Mouse (Mus musculus) forebrain, embryonic 13.5 days (tissue): ENCODE results near the gene Fars2. TPM values are rescaled to one million over a fixed set of nuclear protein-coding genes. Genes with fewer than 3 reads are reported as not detected.

Experiments used
- ATAC-seq: fragments of 200-750 bp; cut with Nextera tagmentation; 2 replicates; pipeline ENCODE4 v1.8.0; 2017
- H3K27ac ChIP-seq: fragments of 300-500 bp; sonication (generic); 2 replicates; pipeline ENCODE4 v1.5.1; 2015; ENCODE audit warnings: inconsistent platforms, mild to moderate bottlenecking, moderate library complexity
- H3K27me3 ChIP-seq: fragments of 300-500 bp; sonication (generic); 2 replicates; pipeline ENCODE4 v1.6.1; 2015; ENCODE audit warnings: mild to moderate bottlenecking, inconsistent platforms
- H3K36me3 ChIP-seq: fragments of 300-500 bp; sonication (generic); 2 replicates; pipeline ENCODE4 v1.6.1; 2015; ENCODE audit warnings: mild to moderate bottlenecking, inconsistent platforms; ENCODE audit not compliant: poor library complexity, severe bottlenecking
- H3K4me1 ChIP-seq: fragments of 300-500 bp; sonication (generic); 2 replicates; pipeline ENCODE4 v1.6.1; 2015; ENCODE audit warnings: inconsistent platforms
- H3K4me2 ChIP-seq: fragments of 300-500 bp; sonication (generic); 2 replicates; pipeline ENCODE4 v1.6.1; 2015; ENCODE audit warnings: inconsistent platforms, mild to moderate bottlenecking, moderate library complexity
- H3K4me3 ChIP-seq: fragments of 300-500 bp; sonication (generic); 2 replicates; pipeline ENCODE4 v1.5.1; 2015; ENCODE audit warnings: mild to moderate bottlenecking, inconsistent platforms
- H3K9ac ChIP-seq: fragments of 300-500 bp; sonication (generic); 2 replicates; pipeline ENCODE4 v1.6.1; 2015; ENCODE audit warnings: mild to moderate bottlenecking, inconsistent platforms
- H3K9me3 ChIP-seq: fragments of 300-500 bp; sonication (generic); replicated peaks from 2 replicates; pipeline ENCODE4 v1.6.1; 2016; ENCODE audit warnings: inconsistent platforms
- WGBS: fragments of 180-500 bp; shearing (Covaris S2); methylation state at CpG from one replicate; pipeline ENCODE4 v1.1.7; 2015; 5-methylcytosine and 5-hydroxymethylcytosine counted together
- polyA plus RNA-seq: library from polyadenylated mRNA; unstranded; fragments of >200 nt; fragmentation: Nextera tagmentation; extraction: Ambion mirVana; gene quantifications from 2 replicates; pipeline ENCODE4 v1.2.1, GENCODE M21; 2015

The Fars2 gene
- polyA plus RNA-seq, 1 experiment from 2014 or later: 32.6 TPM

DNA sequence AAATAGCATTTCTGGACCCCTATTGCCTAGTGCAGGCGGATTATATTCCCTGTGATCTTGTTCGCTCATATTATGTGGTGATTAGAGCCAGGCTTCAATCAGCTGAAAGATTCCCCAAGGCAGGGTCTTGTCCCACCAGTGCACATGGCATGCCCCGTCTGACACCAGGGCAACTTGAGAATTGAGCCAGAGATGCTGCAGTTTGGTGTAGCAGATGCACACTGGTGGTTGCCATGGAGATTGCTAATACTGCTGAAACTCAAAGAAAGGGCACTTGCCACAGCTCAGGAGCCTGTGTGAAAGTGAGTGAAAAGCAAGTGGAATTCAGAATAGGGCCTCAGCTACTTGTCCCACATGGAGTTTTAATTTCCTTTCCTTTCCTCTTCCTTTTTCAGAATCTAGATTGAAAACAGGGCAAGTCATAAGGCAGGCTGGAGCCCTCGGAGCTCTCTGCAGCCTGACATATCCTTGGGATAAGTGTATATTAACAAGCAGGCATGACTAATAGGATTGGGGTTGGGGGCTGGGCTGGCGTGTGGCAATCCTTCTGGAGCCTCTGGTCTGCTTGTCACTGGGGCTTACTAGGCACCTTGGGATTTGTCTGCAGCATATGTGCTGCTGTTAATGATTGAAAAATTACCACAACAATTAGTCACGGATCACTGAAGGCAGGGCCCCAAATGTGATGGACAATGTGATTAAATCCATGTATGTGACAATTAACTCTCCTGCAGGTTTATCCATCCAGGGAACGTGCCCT is 165.8 kb downstream of the Fars2 start:
- peak overlapping the region; percentile 6; the same call in 1 of the 2 replicates for H3K4me3 ChIP-seq
- H3K36me3 ChIP-seq: no peaks in the 10 kb centered on the region
- no peaks in the 10 kb centered on the region for H3K9me3 ChIP-seq
- 2% methylated on average over 7 of the region's 7 CpGs for WGBS
- peak; percentile 93 for ATAC-seq
- peak overlapping the region; percentile 30; the same call in 1 of the 2 replicates for H3K9ac ChIP-seq
- peak overlapping the region; percentile 89 for H3K27ac ChIP-seq
- H3K4me1 ChIP-seq: peaks cover 35% of the 10 kb centered on the region
- no peaks in the 10 kb centered on the region for H3K27me3 ChIP-seq
- H3K4me2 ChIP-seq: peak overlapping the region; percentile 45

DNA sequence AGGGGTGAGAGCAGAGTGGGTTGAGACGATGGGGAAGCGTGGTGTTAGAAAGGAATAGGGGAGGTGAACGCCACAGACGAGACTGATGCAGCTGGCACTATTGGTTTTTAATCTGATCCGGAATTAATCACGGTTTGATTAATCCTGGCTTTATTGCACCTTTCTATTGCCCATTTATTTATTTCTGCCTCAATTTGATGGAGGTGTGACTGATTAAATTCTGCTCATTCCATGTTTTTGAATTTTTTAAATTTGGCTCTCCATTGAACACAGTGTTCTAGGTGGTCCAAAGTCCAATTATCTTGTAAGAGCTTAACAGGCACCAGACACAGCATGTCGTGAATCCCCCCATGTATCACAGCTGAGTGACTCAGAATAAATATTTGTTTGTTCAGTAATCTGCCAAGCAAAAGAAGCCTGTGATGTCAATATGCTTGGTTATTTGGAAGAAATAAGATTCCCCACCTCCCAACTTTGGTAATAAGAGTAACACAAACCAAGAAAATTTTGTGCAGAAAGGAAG is 166.4 kb downstream of the Fars2 start:
- Histone ChIP-seq H3K4me1 (peaks cover 35% of the 10 kb centered on the region), H3K4me3 (no peak overlapping the region), H3K9me3 (no peaks in the 10 kb centered on the region), H3K27me3 (no peaks in the 10 kb centered on the region), H3K4me2 (peak overlapping the region; percentile 45), H3K27ac (peak overlapping the region; percentile 89), H3K9ac (0 out of 2 replicates have a peak overlapping the region, but pooled peaks have one; percentile 30), H3K36me3 (no peaks in the 10 kb centered on the region)
- ATAC-seq: peak; percentile 88
- 3% methylated on average over 7 of the region's 7 CpGs for WGBS

DNA sequence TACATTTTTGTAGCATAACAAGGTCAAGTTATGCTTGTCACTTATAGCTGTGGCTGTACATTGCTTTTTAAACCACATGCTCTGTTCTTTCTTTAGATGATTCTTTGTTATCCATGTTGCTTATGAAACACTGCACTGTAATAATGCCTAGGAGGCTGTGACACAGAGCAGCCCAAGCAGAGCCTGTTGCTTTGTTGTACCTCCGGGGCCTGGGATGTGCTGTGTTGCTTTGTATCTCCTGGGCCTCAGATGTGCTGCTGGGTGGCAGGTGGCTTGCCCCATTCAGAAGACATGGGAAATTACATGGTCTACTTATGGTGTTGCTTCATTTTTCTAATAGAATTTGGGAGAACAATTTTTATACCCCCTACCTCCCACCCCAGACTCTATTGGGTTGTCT is 166.9 kb downstream of the Fars2 start:
- no peak overlapping the region for H3K4me3 ChIP-seq
- H3K4me2 ChIP-seq: no peak overlapping the region
- H3K9ac ChIP-seq: no peak overlapping the region
- peaks cover 35% of the 10 kb centered on the region for H3K4me1 ChIP-seq
- peak; percentile 31; the same call in 1 of the 2 replicates for ATAC-seq
- peak overlapping the region; percentile 89 for H3K27ac ChIP-seq
- no peaks in the 10 kb centered on the region for H3K36me3 ChIP-seq
- WGBS: 17% methylated on average over 1 of the region's 1 CpGs
- no peaks in the 10 kb centered on the region for H3K27me3 ChIP-seq
- no peaks in the 10 kb centered on the region for H3K9me3 ChIP-seq

DNA sequence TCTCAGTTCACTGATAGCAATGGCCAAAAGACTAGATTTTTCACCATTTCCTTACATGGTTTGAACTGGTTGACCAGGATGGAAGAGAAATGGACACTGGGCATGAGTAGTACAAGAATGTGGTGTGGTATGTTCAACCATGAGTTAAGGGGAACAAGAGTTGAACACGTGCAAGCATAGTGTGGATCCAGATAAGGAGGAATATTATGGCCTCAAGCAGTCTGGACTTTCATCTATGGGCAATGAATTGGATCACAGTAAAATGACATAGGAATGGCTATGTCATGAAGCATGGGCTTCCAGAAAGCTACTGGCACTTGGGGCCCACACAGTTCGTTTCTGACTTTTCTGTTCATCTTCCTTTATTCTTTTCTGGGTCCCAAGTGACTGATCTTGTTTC is 168.0 kb downstream of the Fars2 start:
- ATAC-seq: no peak
- H3K27me3 ChIP-seq: no peaks in the 10 kb centered on the region
- H3K4me3 ChIP-seq: no peak overlapping the region
- whole genome bisulfite sequencing: 96% methylated on average over 2 of the region's 2 CpGs
- H3K9me3 ChIP-seq: no peaks in the 10 kb centered on the region
- no peaks in the 10 kb centered on the region for H3K36me3 ChIP-seq
- peaks cover 38% of the 10 kb centered on the region for H3K4me1 ChIP-seq
- H3K27ac ChIP-seq: peak overlapping the region; percentile 89
- H3K4me2 ChIP-seq: no peak overlapping the region
- H3K9ac ChIP-seq: no peak overlapping the region

DNA sequence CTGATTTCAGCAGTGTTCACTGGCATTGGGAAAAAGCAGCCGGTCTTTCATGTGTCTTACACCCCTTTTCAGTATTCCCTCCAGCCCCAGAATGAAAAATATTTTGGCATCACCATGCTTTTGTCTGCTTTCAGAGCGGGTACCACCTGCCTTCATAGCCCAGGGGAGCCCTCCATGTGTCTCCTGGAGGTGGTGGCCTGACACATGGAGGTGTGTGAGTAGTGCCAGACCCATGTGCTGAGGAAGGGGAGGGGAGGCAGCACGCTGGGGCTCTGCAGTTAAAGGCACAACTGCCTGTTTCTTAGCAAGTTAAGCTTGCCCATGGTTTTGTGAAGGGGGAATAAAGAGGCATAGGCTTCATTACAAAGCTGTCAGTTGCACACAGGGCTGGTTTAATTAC is 176.3 kb downstream of the Fars2 start:
- Histone ChIP-seq H3K27me3 (no peaks in the 10 kb centered on the region), H3K9me3 (no peaks in the 10 kb centered on the region), H3K9ac (no peak overlapping the region), H3K4me1 (peaks cover 58% of the 10 kb centered on the region), H3K36me3 (no peaks in the 10 kb centered on the region), H3K27ac (peak overlapping the region; percentile 82), H3K4me2 (no peak overlapping the region), H3K4me3 (no peak overlapping the region)
- ATAC-seq: peak; percentile 91
- 21% methylated on average over 3 of the region's 3 CpGs for WGBS

DNA sequence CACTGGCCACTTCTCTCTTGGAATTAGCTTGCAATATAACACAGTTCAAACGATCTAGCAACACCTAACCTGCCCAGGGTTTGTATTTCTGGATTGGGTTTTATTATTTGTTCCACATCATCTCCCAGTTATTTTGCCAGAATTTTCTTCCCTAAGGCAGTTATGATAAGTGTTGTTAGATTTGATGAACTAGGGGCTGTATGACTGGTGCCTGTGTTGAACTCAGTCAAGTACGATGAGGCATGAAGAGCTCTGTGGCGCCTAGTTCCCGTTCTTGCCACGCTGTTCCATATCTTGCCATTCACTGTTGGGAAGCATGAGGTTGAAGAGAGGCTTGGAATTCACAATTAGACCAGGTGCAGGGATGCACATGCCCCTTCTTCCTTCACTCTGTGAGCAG is 177.3 kb downstream of the Fars2 start:
- H3K36me3 ChIP-seq: no peaks in the 10 kb centered on the region
- H3K9ac ChIP-seq: no peak overlapping the region
- no peaks in the 10 kb centered on the region for H3K27me3 ChIP-seq
- no peak overlapping the region for H3K4me2 ChIP-seq
- no peaks in the 10 kb centered on the region for H3K9me3 ChIP-seq
- 76% methylated on average over 5 of the region's 5 CpGs for WGBS
- no peak for ATAC-seq
- peak overlapping the region; percentile 82 for H3K27ac ChIP-seq
- no peak overlapping the region for H3K4me3 ChIP-seq
- peaks cover 64% of the 10 kb centered on the region for H3K4me1 ChIP-seq

DNA sequence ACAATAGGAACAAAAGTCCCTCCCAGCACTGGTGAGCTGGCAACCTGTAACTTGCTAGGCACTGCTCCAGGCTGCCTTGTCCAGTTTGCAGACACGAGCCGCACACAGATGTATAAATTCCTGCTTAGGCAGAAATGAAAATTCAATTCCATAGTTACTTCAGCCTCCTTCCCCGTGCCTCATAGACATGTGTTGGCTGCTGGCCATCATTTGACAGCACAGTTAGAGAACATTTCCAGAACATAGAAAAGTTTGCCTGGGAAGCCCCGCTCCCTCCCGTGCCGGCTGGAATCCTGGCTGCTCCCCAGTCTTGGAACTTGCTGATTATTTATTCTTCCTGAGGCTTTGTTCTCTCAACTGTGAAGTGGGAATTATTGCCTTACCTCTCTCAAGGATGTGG is 178.6 kb downstream of the Fars2 start:
- Histone ChIP-seq H3K9me3 (no peaks in the 10 kb centered on the region), H3K9ac (no peak overlapping the region), H3K27me3 (no peaks in the 10 kb centered on the region), H3K4me2 (no peak overlapping the region), H3K36me3 (no peaks in the 10 kb centered on the region), H3K4me3 (no peak overlapping the region), H3K4me1 (peaks cover 61% of the 10 kb centered on the region), H3K27ac (peak overlapping the region; percentile 82)
- 9% methylated on average over 6 of the region's 6 CpGs for WGBS
- ATAC-seq: peak; percentile 71

DNA sequence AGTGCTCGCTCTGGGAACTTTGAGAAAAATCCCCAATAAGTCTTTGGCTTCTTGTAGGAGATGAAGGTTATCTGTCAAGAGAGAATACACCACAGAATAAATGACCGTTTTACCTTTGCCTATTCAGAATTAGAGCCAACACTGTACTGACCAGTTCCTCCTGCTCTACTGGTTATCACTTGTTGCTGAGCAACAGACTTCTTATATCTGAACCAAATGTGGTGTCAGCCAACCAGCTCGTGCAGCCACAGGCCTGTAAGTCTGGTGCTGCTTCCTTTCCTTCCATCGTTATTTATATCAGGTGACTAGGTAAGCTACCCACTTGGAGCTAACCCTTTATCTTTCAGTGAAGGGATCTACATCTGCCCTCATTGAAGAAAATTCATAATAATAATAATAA is 179.4 kb downstream of the Fars2 start:
- Histone ChIP-seq H3K9ac (no peak overlapping the region), H3K27me3 (no peaks in the 10 kb centered on the region), H3K4me3 (no peak overlapping the region), H3K36me3 (no peaks in the 10 kb centered on the region), H3K4me1 (peaks cover 61% of the 10 kb centered on the region), H3K27ac (peak overlapping the region; percentile 82), H3K4me2 (no peak overlapping the region), H3K9me3 (no peaks in the 10 kb centered on the region)
- 65% methylated on average over 4 of the region's 4 CpGs for WGBS
- ATAC-seq: no peak

DNA sequence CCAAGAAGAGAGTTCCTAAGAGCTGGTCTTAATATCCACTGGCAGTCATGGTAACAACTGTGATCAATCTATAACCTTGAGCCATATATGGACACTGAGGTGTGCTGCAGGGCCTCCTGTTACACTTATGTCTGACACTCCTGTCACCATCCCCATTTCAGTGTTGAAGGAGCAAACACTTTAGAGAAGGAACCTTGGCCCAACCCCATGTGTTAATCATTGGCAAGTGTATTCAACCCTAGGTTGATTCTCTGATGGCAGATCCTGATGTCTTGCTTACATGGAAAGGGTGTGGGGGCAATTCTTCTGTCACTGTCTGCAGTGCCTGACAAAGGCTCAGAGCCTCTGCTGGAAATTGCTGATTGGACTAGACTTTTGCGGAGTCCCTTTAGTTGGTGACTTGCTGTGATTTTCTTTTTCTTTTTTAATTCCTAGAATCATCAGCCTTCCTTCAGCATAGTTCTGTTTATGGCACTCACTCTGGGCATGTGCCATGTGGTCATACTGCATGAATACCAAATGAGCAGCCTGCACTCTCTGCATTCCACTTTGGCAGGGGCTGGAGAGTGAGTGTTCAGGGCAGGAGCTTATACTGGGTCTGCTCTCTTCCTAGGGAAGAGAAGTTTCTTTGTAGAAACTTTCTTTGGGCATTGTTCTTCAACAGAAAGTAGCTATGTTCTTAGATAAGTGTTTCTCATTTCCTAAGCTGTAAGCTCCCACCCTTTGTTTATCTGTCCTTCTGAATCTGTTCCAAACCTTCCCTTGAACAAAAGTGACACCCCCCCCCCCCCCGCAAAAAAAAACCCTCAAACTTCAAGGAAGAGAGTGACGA is 181.0 kb downstream of the Fars2 start:
- Histone ChIP-seq H3K36me3 (no peaks in the 10 kb centered on the region), H3K4me2 (no peak overlapping the region), H3K4me1 (peaks cover 61% of the 10 kb centered on the region), H3K9me3 (no peaks in the 10 kb centered on the region), H3K27me3 (no peaks in the 10 kb centered on the region), H3K9ac (no peak overlapping the region), H3K27ac (peak overlapping the region; percentile 75), H3K4me3 (no peak overlapping the region)
- ATAC-seq: peak; percentile 80
- 22% methylated on average over 3 of the region's 3 CpGs for WGBS

DNA sequence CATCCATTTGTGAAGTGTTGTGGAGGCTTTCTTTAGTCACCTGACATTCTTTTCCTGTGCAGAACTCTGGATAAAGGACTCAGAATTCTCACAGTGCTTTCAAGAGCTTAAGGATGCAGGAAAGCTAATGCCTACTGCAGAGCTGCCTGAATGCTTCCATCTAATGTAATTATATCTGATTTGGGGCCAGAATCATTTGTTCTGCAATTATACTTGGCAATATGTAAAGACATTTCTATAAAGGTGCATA is 181.5 kb downstream of the Fars2 start:
- no peak; the same call in 1 of the 2 replicates for ATAC-seq
- peaks cover 56% of the 10 kb centered on the region for H3K4me1 ChIP-seq
- no peak overlapping the region for H3K4me3 ChIP-seq
- no peaks in the 10 kb centered on the region for H3K36me3 ChIP-seq
- H3K27ac ChIP-seq: peak overlapping the region; percentile 75
- H3K27me3 ChIP-seq: no peaks in the 10 kb centered on the region
- H3K4me2 ChIP-seq: no peak overlapping the region
- H3K9me3 ChIP-seq: no peaks in the 10 kb centered on the region
- no peak overlapping the region for H3K9ac ChIP-seq

DNA sequence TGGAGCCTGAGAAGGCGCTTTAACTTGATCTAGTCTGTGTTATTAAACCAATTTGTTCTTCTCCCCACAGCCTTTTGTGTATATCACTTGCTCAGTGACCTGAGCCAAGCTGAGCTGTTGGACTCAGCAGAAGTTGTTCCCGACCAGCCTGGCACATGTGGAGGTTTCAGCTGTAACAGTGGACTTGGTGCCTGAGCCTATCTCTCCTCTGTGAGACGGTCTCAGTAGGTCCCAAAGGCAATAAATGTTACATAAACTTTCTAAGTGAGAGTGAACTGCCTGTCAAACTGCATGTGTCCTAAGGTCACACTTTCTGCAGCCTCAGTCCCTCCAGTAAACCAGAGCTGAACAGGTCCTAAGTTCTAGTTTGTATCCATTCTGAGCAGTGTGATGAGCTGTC is 185.6 kb downstream of the Fars2 start:
- H3K9ac ChIP-seq: no peak overlapping the region
- 83% methylated on average over 3 of the region's 3 CpGs for WGBS
- no peak overlapping the region for H3K4me2 ChIP-seq
- no peak overlapping the region for H3K4me3 ChIP-seq
- peaks cover 23% of the 10 kb centered on the region for H3K4me1 ChIP-seq
- no peak overlapping the region for H3K27ac ChIP-seq
- no peaks in the 10 kb centered on the region for H3K27me3 ChIP-seq
- no peak for ATAC-seq
- H3K36me3 ChIP-seq: no peaks in the 10 kb centered on the region
- H3K9me3 ChIP-seq: no peaks in the 10 kb centered on the region

DNA sequence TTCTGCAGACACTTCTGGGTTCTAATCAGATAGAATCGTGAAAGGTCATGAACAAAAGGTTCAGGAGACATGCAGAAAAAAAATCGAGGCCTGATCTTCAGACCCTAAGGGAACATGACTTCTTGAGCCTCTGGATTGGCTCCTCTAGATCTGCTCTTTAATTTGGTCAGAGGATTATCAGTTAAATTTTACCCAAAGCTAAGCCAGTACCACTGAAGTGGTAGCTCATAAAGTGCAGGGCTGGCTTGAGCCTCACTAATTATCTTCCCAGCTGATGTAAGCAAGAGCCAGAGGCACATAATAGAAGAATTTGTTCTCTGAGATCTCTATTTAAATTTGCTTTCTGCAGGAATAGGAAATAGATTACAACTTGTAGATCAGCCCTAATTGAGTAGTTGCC is 188.1 kb downstream of the Fars2 start:
- ATAC-seq: no peak
- WGBS: 55% methylated on average over 2 of the region's 2 CpGs

More for the DNA sequence above, 188.1 kb downstream of the Fars2 start:
- Histone ChIP-seq H3K4me2 (no peak overlapping the region), H3K4me1 (peaks cover 9% of the 10 kb centered on the region), H3K9ac (no peak overlapping the region), H3K27me3 (no peaks in the 10 kb centered on the region), H3K4me3 (no peak overlapping the region), H3K9me3 (no peaks in the 10 kb centered on the region), H3K27ac (no peak overlapping the region), H3K36me3 (no peaks in the 10 kb centered on the region)
